Mouse (Mus musculus) testis, adult 2 months (tissue): ENCODE data around the gene Kmt2c.

Experiments
- CTCF ChIP-seq: fragments of 200-500 bp; IDR thresholded peaks from 2 replicates; pipeline ENCODE4 v1.5.1; 2012; ENCODE audit warnings: low read depth, mild to moderate bottlenecking, inconsistent platforms, low read length, moderate library complexity; ENCODE audit not compliant: control insufficient read depth, insufficient read depth, insufficient replicate concordance
- POLR2A ChIP-seq: fragments of 200-500 bp; IDR thresholded peaks from 2 replicates; pipeline ENCODE4 v1.6.1; 2012; ENCODE audit warnings: low read depth, mild to moderate bottlenecking, inconsistent platforms, low read length, moderate library complexity; ENCODE audit not compliant: control insufficient read depth

- TF ChIP-seq CTCF (no peak), POLR2A (no peak)
These were observed 101.9 kb downstream of the Kmt2c start for GRCm38 (mm10) chr5:25396727-25397126.
